Mouse (Mus musculus) embryonic fibroblast, embryonic 13.5 days (primary cell): ENCODE results near the gene Zbtb34. TPM values are rescaled to one million over a fixed set of nuclear protein-coding genes. Genes with fewer than 3 reads are reported as not detected.
A peak's percentile ranks its signal among the peaks of the same experiment; 100 is the strongest.

Experiments used
- H3K27ac ChIP-seq: 2 replicates; pipeline ENCODE4 v1.5.1; 2012; ENCODE audit warnings: low read length, control low read depth, inconsistent platforms; ENCODE audit not compliant: insufficient read depth
- H3K4me1 ChIP-seq: 2 replicates; pipeline ENCODE4 v1.6.1; 2011; ENCODE audit warnings: low read length; ENCODE audit not compliant: control insufficient read depth, insufficient read depth
- H3K4me3 ChIP-seq: 2 replicates; pipeline ENCODE4 v1.5.1; 2011; ENCODE audit warnings: mild to moderate bottlenecking, control low read depth, low read length; ENCODE audit not compliant: insufficient read depth
- CTCF ChIP-seq: IDR thresholded peaks from 2 replicates; pipeline ENCODE4 v1.5.1; 2011; ENCODE audit warnings: mild to moderate bottlenecking, control low read depth, low read length, moderate library complexity, borderline replicate concordance; ENCODE audit not compliant: insufficient read depth
- POLR2A ChIP-seq: IDR thresholded peaks from 2 replicates; pipeline ENCODE4 v1.6.1; 2011; ENCODE audit warnings: low read depth, mild to moderate bottlenecking, control low read depth, low read length, moderate library complexity
- polyA plus RNA-seq: library from polyadenylated mRNA; stranded (reverse); fragments of >200 nt; gene quantifications from 2 replicates; pipeline ENCODE4 v1.2.4, GENCODE M21; 2011; ENCODE audit warnings: low read depth; ENCODE audit not compliant: missing spikeins, insufficient read length

Zbtb34 gene
- polyA plus RNA-seq, 1 experiment, result 11.0 TPM

- Histone ChIP-seq H3K4me1 (peaks cover 4% of the 10 kb centered on the region; the same call in 1 of the 2 replicates), H3K4me3 (no peak overlapping the region), H3K27ac (no peak overlapping the region)
- no peak for TF ChIP-seq CTCF
- no peak for TF ChIP-seq POLR2A
Measured at GRCm38 (mm10) chr2:33371648-33372408, 59.3 kb downstream of the Zbtb34 start.

- TF ChIP-seq CTCF (no peak), POLR2A (peak; percentile 42)
- peaks cover 4% of the 10 kb centered on the region; the same call in 1 of the 2 replicates for H3K4me1 ChIP-seq
Measured at GRCm38 (mm10) chr2:33370777-33371647, 60.1 kb downstream of the Zbtb34 start, which contains the start of gene Ralgps1. TSS of gene Ralgps1 (minus strand) at chr2:33371486.

GRCm38 (mm10) chr2:33370276-33370776 lies 60.8 kb downstream of the Zbtb34 start:
- Histone ChIP-seq H3K4me1 (peaks cover 4% of the 10 kb centered on the region; the same call in 1 of the 2 replicates), H3K27ac (no peak overlapping the region), H3K4me3 (peak overlapping the region; percentile 57)
- no peak for TF ChIP-seq POLR2A
- no peak for TF ChIP-seq CTCF

More at GRCm38 (mm10) chr2:33370777-33371647, 60.1 kb downstream of the Zbtb34 start, which contains the start of gene Ralgps1:
- H3K4me3 ChIP-seq, result peak within 1 kb of the TSS; percentile 71
- no peak within 1 kb of the TSS for H3K27ac ChIP-seq

GRCm38 (mm10) chr2:33369453-33369852 lies 61.7 kb downstream of the Zbtb34 start:
- Histone ChIP-seq H3K4me3 (no peak overlapping the region), H3K27ac (no peak overlapping the region), H3K4me1 (peaks cover 4% of the 10 kb centered on the region; the same call in 1 of the 2 replicates)
- TF ChIP-seq CTCF (no peak), POLR2A (no peak)

GRCm38 (mm10) chr2:33368486-33368885 lies 62.6 kb downstream of the Zbtb34 start:
- no peak overlapping the region for H3K4me3 ChIP-seq
- peaks cover 4% of the 10 kb centered on the region; the same call in 1 of the 2 replicates for H3K4me1 ChIP-seq
- TF ChIP-seq CTCF (no peak), POLR2A (no peak)
- no peak overlapping the region for H3K27ac ChIP-seq

- Histone ChIP-seq H3K4me3 (no peak overlapping the region), H3K4me1 (peaks cover 4% of the 10 kb centered on the region; the same call in 1 of the 2 replicates), H3K27ac (no peak overlapping the region)
- TF ChIP-seq CTCF, result no peak
- no peak for TF ChIP-seq POLR2A
Measured at GRCm38 (mm10) chr2:33365703-33366471, 65.2 kb downstream of the Zbtb34 start.

GRCm38 (mm10) chr2:33364656-33365055 lies 66.5 kb downstream of the Zbtb34 start:
- TF ChIP-seq POLR2A, result no peak
- no peak for TF ChIP-seq CTCF
- H3K4me3 ChIP-seq, result no peak overlapping the region
- H3K4me1 ChIP-seq, result no peaks in the 10 kb centered on the region

GRCm38 (mm10) chr2:33363890-33364289 lies 67.2 kb downstream of the Zbtb34 start:
- H3K27ac ChIP-seq, result no peak overlapping the region
- H3K4me3 ChIP-seq, result no peak overlapping the region
- H3K4me1 ChIP-seq, result no peaks in the 10 kb centered on the region
- no peak for TF ChIP-seq POLR2A
- TF ChIP-seq CTCF, result no peak

More at GRCm38 (mm10) chr2:33364656-33365055, 66.5 kb downstream of the Zbtb34 start:
- no peak overlapping the region for H3K27ac ChIP-seq
